Mouse (Mus musculus): ENCODE measurements at regions not wholly inside any gene's neighbourhood (a gene's known extent, or its start where the extent isn't known, plus 50 kb on each side); places are given as distances from the start of the nearest gene placed in this dataset.

DNA sequence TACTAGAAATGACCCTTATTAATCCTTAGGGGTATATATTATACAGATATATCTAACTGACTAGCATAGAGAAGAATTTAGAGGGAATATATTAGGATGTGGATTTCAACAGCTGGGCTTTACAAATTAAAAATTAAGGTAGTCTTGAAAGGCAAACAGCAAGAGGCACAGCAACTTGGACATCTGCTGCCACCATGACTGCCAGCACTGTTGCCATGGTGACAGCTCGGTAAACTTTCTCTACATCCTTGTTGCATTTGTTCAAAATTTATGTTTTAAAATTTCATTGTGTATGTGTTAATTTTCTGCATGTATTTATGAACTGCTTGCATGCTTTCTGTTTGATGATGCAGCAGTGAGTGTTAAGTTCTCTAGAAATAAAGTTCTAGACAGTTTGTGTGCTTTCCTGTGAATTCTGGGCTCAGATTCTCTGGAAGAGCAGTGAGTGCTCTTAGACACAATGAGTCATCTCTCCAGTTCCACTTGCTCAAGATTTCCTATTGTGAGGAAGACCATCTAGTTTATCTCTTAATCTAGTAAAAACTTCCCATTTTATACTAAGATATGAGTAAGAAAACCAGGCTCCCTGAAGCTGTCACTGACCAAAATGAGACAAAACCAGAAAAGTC, 99.4 kb upstream of the Pclo start:
- TF ChIP-seq CTCF (IDR thresholded peaks at IDR 0.05; ENCODE audit: low read depth, low read length) (no peak), POLR2A (IDR thresholded peaks at IDR 0.05; ENCODE audit: extremely low read depth, insufficient read depth, low read length) (no peak)

All from liver, adult 2 months (tissue).